Mouse (Mus musculus): ENCODE results near the gene Hist1h2ad. TPM values are rescaled to one million over a fixed set of nuclear protein-coding genes. Genes with fewer than 3 reads are reported as not detected.
"Not testable (repeated sequence)": the region's sequence is repeated elsewhere in the genome, so short reads cannot be mapped to it uniquely, and the experiment has no call there.

Hist1h2ad gene
- polyA plus RNA-seq (2015; fragmentation: Nextera tagmentation; extraction: Ambion mirVana) = 0.65 and 2.7 TPM in 2 replicates

DNA sequence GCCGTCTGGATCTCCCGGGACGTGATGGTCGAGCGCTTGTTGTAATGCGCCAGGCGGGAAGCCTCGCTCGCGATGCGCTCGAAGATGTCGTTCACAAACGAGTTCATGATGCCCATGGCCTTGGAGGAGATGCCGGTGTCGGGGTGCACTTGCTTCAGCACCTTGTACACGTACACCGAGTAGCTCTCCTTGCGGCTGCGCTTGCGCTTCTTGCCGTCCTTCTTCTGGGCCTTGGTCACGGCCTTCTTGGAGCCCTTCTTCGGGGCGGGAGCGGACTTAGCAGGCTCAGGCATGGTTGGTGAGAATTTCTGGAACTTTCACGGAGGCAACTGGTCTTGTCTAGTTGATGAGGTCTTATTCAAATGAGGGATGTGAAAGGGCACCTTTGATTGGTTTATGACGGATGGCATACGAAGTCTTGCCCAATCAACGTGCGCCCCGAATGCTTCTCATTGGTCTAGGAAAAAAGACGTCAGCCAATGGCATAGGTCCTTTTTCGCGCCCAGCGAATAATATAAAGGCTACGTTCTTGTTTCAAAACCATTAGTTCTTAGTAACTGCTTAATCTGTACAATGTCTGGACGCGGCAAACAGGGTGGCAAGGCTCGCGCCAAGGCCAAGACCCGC is at the start of gene Hist1h2ad, which contains the start of gene Hist1h2bf:
Hist1h2ad (plus strand) TSS at position 484 of the 627 bp plus-strand sequence.
Hist1h2bf (minus strand) TSS at position 299 of the 627 bp plus-strand sequence.
- under 1% methylated on average over 32 of the region's 42 CpGs for WGBS

GRCm38 (mm10) chr13:23524654-23525053 is 49.5 kb upstream of the Hist1h2ad start:
- Histone ChIP-seq H3K27me3 (replicated peaks; ENCODE audit: control insufficient read depth, insufficient read depth, low read length) (no peaks in the 10 kb centered on the region), H3K4me1 (ENCODE audit: control insufficient read depth, insufficient read depth, low read length) (0 out of 2 replicates have a peak, but pooled peaks cover 5% of the 10 kb centered on the region), H3K9me3 (ENCODE audit: control insufficient read depth, low read length) (no peaks in the 10 kb centered on the region), H3K27ac (ENCODE audit: low read length) (no peak overlapping the region), H3K9ac (ENCODE audit: low read depth, low read length) (no peak overlapping the region), H3K4me2 (ENCODE audit: low read depth, low read length) (no peak overlapping the region), H3K36me3 (ENCODE audit: control insufficient read depth, insufficient read depth, low read length) (no peaks in the 10 kb centered on the region), H3K4me3 (ENCODE audit: low read length) (no peak overlapping the region)
- 12% methylated on average over 5 of the region's 5 CpGs for WGBS
- peak; percentile 13; the same call in 1 of the 2 replicates for ATAC-seq

More for the DNA sequence above, at the start of gene Hist1h2ad, which contains the start of gene Hist1h2bf:
- peak; percentile 87 for ATAC-seq
- H3K27ac ChIP-seq (ENCODE audit: low read length) = peak within 1 kb of the TSS; percentile 93
- not testable (repeated sequence) for H3K9me3 ChIP-seq (ENCODE audit: control insufficient read depth, low read length); H3K36me3 ChIP-seq (ENCODE audit: control insufficient read depth, insufficient read depth, low read length); H3K27me3 ChIP-seq (replicated peaks; ENCODE audit: control insufficient read depth, insufficient read depth, low read length)
- peak within 1 kb of the TSS; percentile 70 for H3K9ac ChIP-seq (ENCODE audit: low read depth, low read length)
- H3K4me1 ChIP-seq (ENCODE audit: control insufficient read depth, insufficient read depth, low read length) = peaks cover 12% of the 10 kb centered on the region; the same call in 1 of the 2 replicates
- peak within 1 kb of the TSS; percentile 51 for H3K4me3 ChIP-seq (ENCODE audit: low read length)
- H3K4me2 ChIP-seq (ENCODE audit: low read depth, low read length) = peak within 1 kb of the TSS; percentile 68

- H3K9ac ChIP-seq (ENCODE audit: low read depth, low read length) = peak overlapping the region; percentile 37; the same call in 1 of the 2 replicates
- H3K27ac ChIP-seq (ENCODE audit: low read length) = no peak overlapping the region
- H3K4me1 ChIP-seq (ENCODE audit: control insufficient read depth, insufficient read depth, low read length) = 0 out of 2 replicates have a peak, but pooled peaks cover 5% of the 10 kb centered on the region
- peak overlapping the region; percentile 47 for H3K4me2 ChIP-seq (ENCODE audit: low read depth, low read length)
- ATAC-seq = no peak
- no peaks in the 10 kb centered on the region for H3K27me3 ChIP-seq (replicated peaks; ENCODE audit: control insufficient read depth, insufficient read depth, low read length)
- no peaks in the 10 kb centered on the region for H3K36me3 ChIP-seq (ENCODE audit: control insufficient read depth, insufficient read depth, low read length)
- H3K9me3 ChIP-seq (ENCODE audit: control insufficient read depth, low read length) = no peaks in the 10 kb centered on the region
- WGBS = 3% methylated on average over 10 of the region's 10 CpGs
- peak overlapping the region; percentile 39 for H3K4me3 ChIP-seq (ENCODE audit: low read length)
These were observed 48.3 kb upstream of the Hist1h2ad start for GRCm38 (mm10) chr13:23525901-23526300.

GRCm38 (mm10) chr13:23526312-23526711 is 47.9 kb upstream of the Hist1h2ad start:
- H3K4me1 ChIP-seq (ENCODE audit: control insufficient read depth, insufficient read depth, low read length) = 0 out of 2 replicates have a peak, but pooled peaks cover 5% of the 10 kb centered on the region
- WGBS = under 1% methylated on average over 17 of the region's 17 CpGs
- H3K9ac ChIP-seq (ENCODE audit: low read depth, low read length) = peak overlapping the region; percentile 59
- H3K9me3 ChIP-seq (ENCODE audit: control insufficient read depth, low read length) = no peaks in the 10 kb centered on the region
- H3K27me3 ChIP-seq (replicated peaks; ENCODE audit: control insufficient read depth, insufficient read depth, low read length) = no peaks in the 10 kb centered on the region
- peak overlapping the region; percentile 54 for H3K4me2 ChIP-seq (ENCODE audit: low read depth, low read length)
- ATAC-seq = peak; percentile 32; the same call in 1 of the 2 replicates
- peak overlapping the region; percentile 53 for H3K4me3 ChIP-seq (ENCODE audit: low read length)
- H3K27ac ChIP-seq (ENCODE audit: low read length) = 0 out of 2 replicates have a peak overlapping the region, but pooled peaks have one; percentile 6
- H3K36me3 ChIP-seq (ENCODE audit: control insufficient read depth, insufficient read depth, low read length) = no peaks in the 10 kb centered on the region

DNA sequence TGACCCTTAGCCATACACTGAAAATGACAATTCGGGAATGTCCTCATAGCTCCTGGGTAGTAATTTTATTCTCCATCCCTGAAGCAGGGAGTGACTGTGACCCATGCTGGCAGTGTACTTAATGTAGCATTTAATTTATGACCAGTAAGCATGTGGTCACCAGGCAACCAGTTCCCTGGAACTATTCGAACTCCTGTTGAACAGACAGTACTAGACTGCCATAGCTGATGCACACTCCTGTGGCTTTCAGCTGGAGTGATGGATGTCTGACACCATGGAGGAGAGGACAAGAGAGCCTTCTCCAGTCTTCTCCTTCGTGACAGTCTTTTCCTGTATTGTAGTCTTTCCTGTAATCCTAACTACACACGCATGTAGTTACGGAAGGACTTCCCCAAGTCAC is 45.2 kb upstream of the Hist1h2ad start:
- ATAC-seq = no peak
- Histone ChIP-seq H3K4me2 (ENCODE audit: low read depth, low read length) (no peak overlapping the region), H3K36me3 (ENCODE audit: control insufficient read depth, insufficient read depth, low read length) (no peaks in the 10 kb centered on the region), H3K4me1 (ENCODE audit: control insufficient read depth, insufficient read depth, low read length) (peaks cover 14% of the 10 kb centered on the region), H3K27ac (ENCODE audit: low read length) (no peak overlapping the region), H3K9me3 (ENCODE audit: control insufficient read depth, low read length) (no peaks in the 10 kb centered on the region), H3K27me3 (replicated peaks; ENCODE audit: control insufficient read depth, insufficient read depth, low read length) (no peaks in the 10 kb centered on the region), H3K4me3 (ENCODE audit: low read length) (no peak overlapping the region), H3K9ac (ENCODE audit: low read depth, low read length) (no peak overlapping the region)
- WGBS = 68% methylated on average over 5 of the region's 5 CpGs

DNA sequence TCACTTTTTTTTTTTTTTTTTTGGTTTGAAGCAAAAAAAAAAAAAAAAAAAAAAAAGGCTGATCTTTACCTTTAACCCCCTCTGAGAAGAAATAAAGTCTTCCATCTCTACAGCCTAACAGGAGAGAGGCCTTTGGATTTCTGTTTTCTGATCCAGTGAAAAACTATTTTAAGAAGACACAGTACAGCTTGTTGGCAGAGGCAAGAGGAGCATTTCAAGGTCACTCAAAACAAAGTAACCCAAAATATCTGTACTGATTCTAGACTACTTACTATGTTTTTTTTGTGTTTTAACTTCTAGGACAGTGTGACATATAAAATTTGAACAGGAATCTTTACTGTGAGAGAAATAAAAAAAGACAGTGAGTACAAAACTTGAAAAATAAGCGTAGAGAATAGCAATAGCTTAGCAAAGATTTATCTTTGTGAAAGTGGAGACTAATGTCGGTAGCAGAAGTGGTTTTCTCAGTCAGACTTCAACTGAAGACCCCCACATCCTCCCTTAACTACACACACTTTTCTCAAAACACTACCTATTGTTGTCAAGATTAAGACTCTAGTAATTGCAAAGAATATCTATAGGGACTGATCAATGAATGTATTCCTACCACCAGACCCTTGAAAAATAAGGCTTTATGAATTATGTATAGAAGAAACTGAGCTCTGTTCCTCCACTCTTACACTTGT is 44.6 kb upstream of the Hist1h2ad start:
- ATAC-seq = no peak
- no peaks in the 10 kb centered on the region for H3K9me3 ChIP-seq (ENCODE audit: control insufficient read depth, low read length)
- H3K4me3 ChIP-seq (ENCODE audit: low read length) = peak overlapping the region; percentile 59
- peaks cover 15% of the 10 kb centered on the region for H3K4me1 ChIP-seq (ENCODE audit: control insufficient read depth, insufficient read depth, low read length)
- peak overlapping the region; percentile 65 for H3K4me2 ChIP-seq (ENCODE audit: low read depth, low read length)
- H3K9ac ChIP-seq (ENCODE audit: low read depth, low read length) = peak overlapping the region; percentile 54; the same call in 1 of the 2 replicates
- no peak overlapping the region for H3K27ac ChIP-seq (ENCODE audit: low read length)
- no peaks in the 10 kb centered on the region for H3K27me3 ChIP-seq (replicated peaks; ENCODE audit: control insufficient read depth, insufficient read depth, low read length)
- H3K36me3 ChIP-seq (ENCODE audit: control insufficient read depth, insufficient read depth, low read length) = no peaks in the 10 kb centered on the region
- 20% methylated on average over 2 of the region's 2 CpGs for WGBS

GRCm38 (mm10) chr13:23530181-23530900 is 43.8 kb upstream of the Hist1h2ad start:
- ATAC-seq = no peak

DNA sequence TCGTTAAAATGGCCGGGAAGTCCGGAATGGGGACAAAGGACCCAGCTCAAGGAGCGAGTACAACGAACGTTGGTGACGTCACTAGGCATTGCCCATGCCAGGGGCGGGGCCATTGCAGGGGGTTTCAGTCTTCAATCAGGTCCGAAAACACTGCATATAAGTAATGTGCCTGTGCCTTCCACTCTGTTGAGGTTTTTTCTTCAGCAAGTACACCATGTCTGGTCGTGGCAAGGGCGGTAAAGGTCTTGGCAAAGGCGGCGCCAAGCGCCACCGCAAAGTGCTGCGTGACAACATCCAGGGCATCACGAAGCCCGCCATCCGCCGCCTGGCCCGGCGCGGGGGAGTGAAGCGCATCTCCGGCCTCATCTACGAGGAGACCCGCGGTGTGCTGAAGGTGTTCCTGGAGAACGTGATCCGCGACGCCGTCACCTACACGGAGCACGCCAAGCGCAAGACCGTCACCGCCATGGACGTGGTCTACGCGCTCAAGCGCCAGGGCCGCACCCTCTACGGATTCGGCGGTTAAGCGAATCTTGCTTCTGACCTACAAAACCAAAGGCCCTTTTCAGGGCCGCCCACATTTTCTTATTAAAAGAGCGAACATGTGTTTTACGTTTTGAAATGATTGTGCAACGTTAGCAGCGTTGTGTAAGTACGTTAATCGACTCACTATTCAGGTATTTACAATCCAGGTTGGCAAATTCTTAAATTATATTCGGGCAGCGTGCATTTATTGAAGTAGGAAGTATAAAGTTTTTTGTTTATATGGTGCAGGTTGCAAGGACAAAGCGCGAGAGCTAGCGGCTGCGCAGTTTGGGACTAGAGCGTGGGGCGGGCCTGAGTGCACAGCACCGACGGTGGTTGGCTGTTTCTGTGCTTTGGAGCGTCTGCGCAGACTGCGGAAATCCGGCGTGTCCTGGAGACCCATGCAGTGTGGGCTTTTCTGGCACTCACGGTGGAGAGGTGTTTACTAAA is 43.0 kb upstream of the Hist1h2ad start, which contains the start of gene Hist1h4h:
Hist1h4h (plus strand) TSS at position 150 of the 975 bp plus-strand sequence.
- Histone ChIP-seq H3K36me3 (ENCODE audit: control insufficient read depth, insufficient read depth, low read length) (no peaks in the 10 kb centered on the region), H3K27ac (ENCODE audit: low read length) (peak within 1 kb of the TSS; percentile 98), H3K9me3 (ENCODE audit: control insufficient read depth, low read length) (no peaks in the 10 kb centered on the region), H3K27me3 (replicated peaks; ENCODE audit: control insufficient read depth, insufficient read depth, low read length) (no peaks in the 10 kb centered on the region), H3K4me2 (ENCODE audit: low read depth, low read length) (peak within 1 kb of the TSS; percentile 65), H3K4me1 (ENCODE audit: control insufficient read depth, insufficient read depth, low read length) (peaks cover 17% of the 10 kb centered on the region), H3K4me3 (ENCODE audit: low read length) (peak within 1 kb of the TSS; percentile 59), H3K9ac (ENCODE audit: low read depth, low read length) (peak within 1 kb of the TSS; percentile 74)
- ATAC-seq = peak; percentile 73
- WGBS = under 1% methylated on average over 57 of the region's 70 CpGs

More at GRCm38 (mm10) chr13:23530181-23530900, 43.8 kb upstream of the Hist1h2ad start:
- under 1% methylated on average over 20 of the region's 20 CpGs for whole genome bisulfite sequencing
- peak overlapping the region; percentile 74 for H3K9ac ChIP-seq (ENCODE audit: low read depth, low read length)
- H3K36me3 ChIP-seq (ENCODE audit: control insufficient read depth, insufficient read depth, low read length) = no peaks in the 10 kb centered on the region
- no peaks in the 10 kb centered on the region for H3K27me3 ChIP-seq (replicated peaks; ENCODE audit: control insufficient read depth, insufficient read depth, low read length)
- H3K9me3 ChIP-seq (ENCODE audit: control insufficient read depth, low read length) = no peaks in the 10 kb centered on the region
- peaks cover 17% of the 10 kb centered on the region for H3K4me1 ChIP-seq (ENCODE audit: control insufficient read depth, insufficient read depth, low read length)
- peak overlapping the region; percentile 59 for H3K4me3 ChIP-seq (ENCODE audit: low read length)
- H3K27ac ChIP-seq (ENCODE audit: low read length) = peak overlapping the region; percentile 98
- peak overlapping the region; percentile 65 for H3K4me2 ChIP-seq (ENCODE audit: low read depth, low read length)
